Mouse (Mus musculus) spleen, adult 2 months (tissue): ENCODE data around the gene C1qb.

Experiments
- CTCF ChIP-seq: fragments of 200-500 bp; IDR thresholded peaks from 2 replicates; pipeline ENCODE4 v1.5.1; 2011; ENCODE audit warnings: mild to moderate bottlenecking, inconsistent platforms; ENCODE audit not compliant: insufficient read depth, insufficient read length, insufficient replicate concordance; ENCODE audit errors: extremely low read depth
- POLR2A ChIP-seq: fragments of 200-500 bp; IDR thresholded peaks from 2 replicates; pipeline ENCODE4 v1.6.1; 2011; ENCODE audit warnings: low read depth, low read length, inconsistent platforms

DNA sequence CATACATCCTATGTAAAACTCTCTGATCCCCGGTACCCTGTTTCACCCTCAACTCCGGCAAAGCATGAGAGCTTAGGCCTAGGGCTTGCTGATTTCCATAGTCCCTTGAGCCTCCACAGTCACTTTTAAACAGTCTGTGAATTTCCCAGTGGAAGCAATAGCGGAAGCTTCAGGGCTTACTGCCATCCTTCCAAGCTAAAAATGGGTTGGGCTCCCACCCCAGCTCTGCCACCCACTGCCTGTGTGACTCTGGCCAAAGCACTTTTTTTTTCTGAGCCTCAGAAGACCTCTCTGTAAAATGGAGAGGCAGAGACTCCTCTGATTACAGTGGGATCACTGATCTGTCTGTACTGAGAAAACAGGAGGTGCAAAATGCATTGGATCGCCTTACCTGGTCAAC lies 37.4 kb downstream of the C1qb start:
- TF ChIP-seq CTCF = no peak
- TF ChIP-seq POLR2A = no peak
